ENCODE assay signal across 41 mouse cellular contexts in the genomic region with DNA sequence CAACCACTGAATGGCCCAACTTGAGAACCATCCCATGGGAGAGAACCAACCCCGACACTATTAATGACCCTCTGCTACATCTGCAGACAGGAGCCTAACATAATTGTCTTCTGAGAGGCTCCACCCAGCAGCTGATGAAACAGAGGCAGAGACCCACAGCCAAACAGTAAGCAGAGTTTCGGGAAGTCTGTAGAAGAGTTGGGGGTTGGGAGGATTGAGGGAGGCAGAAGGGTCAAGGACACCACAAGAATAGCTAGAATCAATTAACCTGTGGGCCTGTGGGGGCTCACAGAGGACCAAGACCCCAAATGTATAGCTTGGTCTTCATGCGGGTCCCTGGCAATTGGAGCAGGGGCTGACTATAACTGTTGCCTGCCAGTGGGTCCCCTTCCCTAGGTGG. TPM values are rescaled to one million over a fixed set of nuclear protein-coding genes. Genes with fewer than 3 reads are reported as not detected.
"Had no signal": no experiment of that assay in that cellular context is flagged by ENCODE, and none has a peak within 500 bp of the region (broad histone marks: within the 10 kb centered on the region; RNA-seq: fewer than 3 reads in every experiment).

No protein-coding gene starts in this region.

- H3K4me3 ChIP-seq: heart, embryonic 10.5 days; heart, embryonic 12.5 days; hindbrain, embryonic 13.5 days; hindbrain, embryonic 15.5 days; layer of hippocampus, adult 2 months; left cerebral cortex, adult 2 months; limb, embryonic 10.5 days; limb, embryonic 12.5 days; liver, embryonic 13.5 days; liver, embryonic 15.5 days had no signal

- H3K36me3 ChIP-seq: heart, embryonic 10.5 days; heart, embryonic 12.5 days; hindbrain, embryonic 15.5 days; limb, embryonic 12.5 days; liver, embryonic 13.5 days; liver, embryonic 15.5 days had no signal

- DNase-seq: gastrocnemius, postnatal 14 days; gastrocnemius, postnatal 36 days; heart, adult 18-20 months; heart, postnatal 10 days; kidney, adult 11 months; kidney, adult 2 months; kidney, postnatal 10 days; kidney, postnatal 25 days; kidney, postnatal 4 days; liver; liver, embryonic 13.5 days; liver, postnatal 0 days had no signal

- H3K27me3 ChIP-seq: heart, embryonic 12.5 days; hindbrain, embryonic 13.5 days; hindbrain, embryonic 15.5 days; limb, embryonic 12.5 days; liver, embryonic 13.5 days; liver, embryonic 15.5 days had no signal

- H3K4me2 ChIP-seq: heart, embryonic 12.5 days; hindbrain, embryonic 13.5 days; hindbrain, embryonic 15.5 days; limb, embryonic 12.5 days; liver, embryonic 11.5 days; liver, embryonic 13.5 days; liver, embryonic 15.5 days had no signal

- ATAC-seq: hindbrain, postnatal 0 days; intestine, embryonic 16.5 days; liver, postnatal 0 days had no signal

- H3K4me1 ChIP-seq: heart, embryonic 10.5 days; hindbrain, embryonic 13.5 days; hindbrain, embryonic 15.5 days; limb, embryonic 10.5 days; limb, embryonic 12.5 days had no signal

- H3K9me3 ChIP-seq: heart, embryonic 10.5 days; heart, embryonic 12.5 days; hindbrain, embryonic 13.5 days; hindbrain, embryonic 15.5 days; limb, embryonic 10.5 days; limb, embryonic 12.5 days; liver, embryonic 13.5 days; liver, embryonic 15.5 days had no signal

- H3K27ac ChIP-seq: heart, embryonic 10.5 days; hindbrain, embryonic 13.5 days; hindbrain, embryonic 15.5 days; hindbrain, postnatal 0 days; layer of hippocampus, adult 2 months; left cerebral cortex, adult 2 months; limb, embryonic 10.5 days; limb, embryonic 12.5 days; liver, embryonic 13.5 days; liver, embryonic 15.5 days had no signal

- H3K9ac ChIP-seq: heart, embryonic 12.5 days; hindbrain, embryonic 13.5 days; hindbrain, embryonic 15.5 days; limb, embryonic 12.5 days; liver, embryonic 13.5 days; liver, embryonic 15.5 days; liver, postnatal 0 days had no signal

RNA-seq across cellular contexts. Expression of gene Pdcl2, which starts 42.7 kb away (rescaled TPM):
- total RNA-seq: gastrocnemius, adult 18-20 months; gastrocnemius, adult 8-10 months; gastrocnemius, postnatal 14 days; gastrocnemius, postnatal 36 days; heart, adult 18-20 months; heart, adult 8-10 months; heart, postnatal 10 days; heart, postnatal 25 days; hematopoietic stem cell, adult 5-6 weeks; hindbrain, postnatal 0 days; layer of hippocampus, adult 2 months; layer of hippocampus, postnatal 10 days; layer of hippocampus, postnatal 25 days; left cerebral cortex, adult 2 months; left cerebral cortex, postnatal 14 days; left cerebral cortex, postnatal 36 days had no signal
- polyA plus RNA-seq: gonadal fat pad, adult 2 months; heart, embryonic 10.5 days; heart, embryonic 12.5 days; heart, embryonic 14.5 days; heart, embryonic 16.5 days; hindbrain, embryonic 11.5 days; hindbrain, embryonic 13.5 days; hindbrain, embryonic 15.5 days; hindbrain, postnatal 0 days; intestine, embryonic 14.5 days; intestine, embryonic 16.5 days; kidney, embryonic 14.5 days; kidney, embryonic 16.5 days; limb, embryonic 10.5 days; limb, embryonic 12.5 days; limb, embryonic 14.5 days; liver, embryonic 11.5 days; liver, embryonic 13.5 days; liver, embryonic 15.5 days; liver, postnatal 0 days had no signal
